Mouse (Mus musculus): Measurements from ENCODE around the gene 4933406M09Rik. TPM values are rescaled to one million over a fixed set of nuclear protein-coding genes. Genes with fewer than 3 reads are reported as not detected.

Gene 4933406M09Rik
- not detected in 2 replicates for polyA plus RNA-seq (2012; rRNA removed)

GRCm38 (mm10) chr1:134385666-134386065, at the start of gene 4933406M09Rik:
TSS of gene 4933406M09Rik (plus strand) at chr1:134385940.

GRCm38 (mm10) chr1:134361857-134362212, 23.9 kb upstream of the 4933406M09Rik start, which contains the start of gene Tmem183a:
TSS of gene Tmem183a (minus strand) at chr1:134361979.

GRCm38 (mm10) chr1:134405509-134406413, 20.0 kb downstream of the 4933406M09Rik start, which contains the start of gene Cyb5r1:
TSS of gene Cyb5r1 (plus strand) at chr1:134405559.

GRCm38 (mm10) chr1:134415168-134415831, 29.6 kb downstream of the 4933406M09Rik start, which contains the start of gene Adipor1:
TSS of gene Adipor1 (plus strand) at chr1:134415378.

Other genes with a start within 250 kb of the 4933406M09Rik start
- gene Chil1, start 203.8 kb upstream of the 4933406M09Rik start, polyA plus RNA-seq (2012; rRNA removed) = 0.13 and 0.91 TPM in 2 replicates
- 0.07 and 0.19 TPM in 2 replicates for gene Mybph, start 192.5 kb upstream of the 4933406M09Rik start, polyA plus RNA-seq (2012; rRNA removed)
- 4.7 and 5.3 TPM in 2 replicates for gene Adora1, start 150.5 kb upstream of the 4933406M09Rik start, polyA plus RNA-seq (2012; rRNA removed)
- not detected in 2 replicates for gene Myog, start 96.0 kb upstream of the 4933406M09Rik start, polyA plus RNA-seq (2012; rRNA removed)
- gene Ppfia4, start 53.0 kb upstream of the 4933406M09Rik start, polyA plus RNA-seq (2012; rRNA removed) = 4.4 and 9.9 TPM in 2 replicates
- gene Tmem183a, start 24.0 kb upstream of the 4933406M09Rik start, polyA plus RNA-seq (2012; rRNA removed) = 99.8 and 130 TPM in 2 replicates
- 28.1 and 32.6 TPM in 2 replicates for gene Cyb5r1, start 19.6 kb downstream of the 4933406M09Rik start, polyA plus RNA-seq (2012; rRNA removed)
- 143 and 183 TPM in 2 replicates for gene Adipor1, start 29.4 kb downstream of the 4933406M09Rik start, polyA plus RNA-seq (2012; rRNA removed)
- gene Klhl12, start 69.6 kb downstream of the 4933406M09Rik start, polyA plus RNA-seq (2012; rRNA removed) = 4.0 and 4.8 TPM in 2 replicates
- gene Rabif, start 108.7 kb downstream of the 4933406M09Rik start, polyA plus RNA-seq (2012; rRNA removed) = 10.3 and 11.5 TPM in 2 replicates
- gene Mgat4e, start 163.7 kb downstream of the 4933406M09Rik start, polyA plus RNA-seq (2012; rRNA removed) = not detected in 2 replicates
- gene Kdm5b, start 174.2 kb downstream of the 4933406M09Rik start, polyA plus RNA-seq (2012; rRNA removed) = 11.4 and 14.4 TPM in 2 replicates